Mouse (Mus musculus): Measurements from ENCODE around the gene Olfr592. TPM values are rescaled to one million over a fixed set of nuclear protein-coding genes. Genes with fewer than 3 reads are reported as not detected.

Gene Olfr592
- not detected for total RNA-seq (2023)

GRCm38 (mm10) chr7:103184503-103184902 lies at the start of gene Olfr592:
Olfr592 (plus strand) TSS chr7:103184803.

GRCm38 (mm10) chr7:103140579-103140978 lies 44.0 kb upstream of the Olfr592 start, which contains the start of gene Olfr588-ps1:
Olfr588-ps1 (plus strand) TSS chr7:103140879.

GRCm38 (mm10) chr7:103156256-103156655 lies 28.3 kb upstream of the Olfr592 start, which contains the start of gene Olfr589:
Olfr589 (minus strand) TSS chr7:103156356.

GRCm38 (mm10) chr7:103178240-103178639 lies 6.4 kb upstream of the Olfr592 start, which contains the start of gene Olfr591:
Olfr591 (minus strand) TSS chr7:103178340.

GRCm38 (mm10) chr7:103211562-103211961 lies 27.0 kb downstream of the Olfr592 start, which contains the start of gene Olfr593:
Olfr593 (plus strand) TSS chr7:103211862.

GRCm38 (mm10) chr7:103216696-103217095 lies 32.1 kb downstream of the Olfr592 start, which contains the start of gene Olfr594:
Olfr594 (plus strand) TSS chr7:103216996.

Other genes starting within 250 kb of the Olfr592 start
- gene Olfr573-ps1, start 242.2 kb upstream of the Olfr592 start, total RNA-seq (2023) = not detected
- gene Olfr574, start 236.3 kb upstream of the Olfr592 start, total RNA-seq (2023) = not detected
- gene Olfr575, start 226.0 kb upstream of the Olfr592 start, total RNA-seq (2023) = not detected
- gene Olfr576, start 222.1 kb upstream of the Olfr592 start, total RNA-seq (2023) = not detected
- gene Olfr577, start 208.9 kb upstream of the Olfr592 start, total RNA-seq (2023) = not detected
- not detected for gene Olfr578, start 195.5 kb upstream of the Olfr592 start, total RNA-seq (2023)
- gene Olfr582, start 146.8 kb upstream of the Olfr592 start, total RNA-seq (2023) = not detected
- not detected for gene Olfr583, start 133.5 kb upstream of the Olfr592 start, total RNA-seq (2023)
- not detected for gene Olfr584, start 102.9 kb upstream of the Olfr592 start, total RNA-seq (2023)
- not detected for gene Olfr585, start 87.1 kb upstream of the Olfr592 start, total RNA-seq (2023)
- not detected for gene Olfr586, start 59.2 kb upstream of the Olfr592 start, total RNA-seq (2023)
- gene Olfr588-ps1, start 43.9 kb upstream of the Olfr592 start, total RNA-seq (2023) = not detected
- not detected for gene Olfr589, start 28.4 kb upstream of the Olfr592 start, total RNA-seq (2023)
- not detected for gene Olfr591, start 6.5 kb upstream of the Olfr592 start, total RNA-seq (2023)
- gene Olfr593, start 27.1 kb downstream of the Olfr592 start, total RNA-seq (2023) = not detected
- gene Olfr594, start 32.2 kb downstream of the Olfr592 start, total RNA-seq (2023) = not detected
- gene Usp17ld, start 67.7 kb downstream of the Olfr592 start, total RNA-seq (2023) = not detected
- gene Olfr596, start 120.8 kb downstream of the Olfr592 start, total RNA-seq (2023) = not detected
- gene Olfr597, start 131.5 kb downstream of the Olfr592 start, total RNA-seq (2023) = not detected
- not detected for gene Olfr598, start 138.8 kb downstream of the Olfr592 start, total RNA-seq (2023)
- not detected for gene Olfr599, start 151.1 kb downstream of the Olfr592 start, total RNA-seq (2023)
- gene Olfr600, start 164.9 kb downstream of the Olfr592 start, total RNA-seq (2023) = not detected
- not detected for gene Olfr601, start 177.9 kb downstream of the Olfr592 start, total RNA-seq (2023)
- not detected for gene Olfr603, start 201.4 kb downstream of the Olfr592 start, total RNA-seq (2023)
- gene Usp17lc, start 230.3 kb downstream of the Olfr592 start, total RNA-seq (2023) = not detected